Mouse (Mus musculus) heart, postnatal 25 days (tissue): ENCODE results near the gene Rfc5. TPM values are rescaled to one million over a fixed set of nuclear protein-coding genes. Genes with fewer than 3 reads are reported as not detected.
A peak's percentile ranks its signal among the peaks of the same experiment; 100 is the strongest.
"Not testable (repeated sequence)": the region's sequence is repeated elsewhere in the genome, so short reads cannot be mapped to it uniquely, and the experiment has no call there.

ENCODE experiments used
- DNase-seq: peaks from one replicate; pipeline ENCODE4 v3.0.0; 2022; ENCODE audit warnings: low spot score
- intact Hi-C: fragments of 180-260 bp; cut with DNase I; formaldehyde crosslinking; loops from one replicate; pipeline ENCODE4 v1.15.1; 2025
- total RNA-seq, 2 experiments: library from RNA; stranded (reverse); gene quantifications; 2 replicates each; pipeline ENCODE4 v1.2.3; 2021

The Rfc5 gene
- total RNA-seq, 2 experiments from 2014 or later = 2.9 to 6.0 TPM

DNA sequence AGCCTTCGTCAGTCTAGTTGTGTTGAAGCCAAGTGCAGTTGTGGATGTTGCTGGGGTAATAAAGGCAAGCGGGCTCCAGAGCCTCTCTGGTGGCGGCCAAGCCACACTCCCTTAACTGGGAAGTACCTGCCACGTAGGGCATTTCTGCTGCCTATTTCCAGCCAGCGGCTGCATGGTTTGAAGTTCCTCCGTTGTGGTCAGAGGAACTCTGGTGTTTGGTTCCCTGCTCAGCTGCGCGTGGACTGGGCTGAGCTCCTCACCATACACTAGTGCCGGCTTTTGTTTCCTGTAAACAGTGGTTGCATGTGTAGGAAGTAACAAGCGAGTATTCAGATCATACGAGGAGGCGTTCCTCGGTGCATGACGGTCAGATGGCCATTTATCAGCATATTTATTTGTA, 11.1 kb downstream of the Rfc5 start:
- not testable (repeated sequence) for DNase-seq

DNA sequence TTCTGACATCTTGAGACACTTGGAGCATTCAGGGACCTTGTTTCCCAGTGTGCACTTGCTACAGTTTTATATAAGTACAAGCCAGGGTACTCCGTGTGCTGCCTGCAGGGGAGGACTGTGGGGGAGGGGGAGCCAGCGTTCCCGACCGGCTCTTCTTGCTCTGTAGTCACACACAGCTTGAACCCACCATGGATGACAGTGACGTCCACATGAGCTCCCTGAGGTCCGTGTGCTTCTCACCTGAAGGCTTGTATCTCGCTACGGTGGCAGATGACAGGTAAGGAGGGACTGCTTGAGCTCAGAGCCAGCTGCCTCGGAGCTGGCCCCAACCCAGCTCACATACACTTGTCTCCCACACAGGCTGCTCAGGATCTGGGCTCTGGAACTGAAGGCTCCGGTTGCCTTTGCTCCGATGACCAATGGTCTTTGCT, 12.5 kb downstream of the Rfc5 start:
- intact Hi-C loops = no loop called here
- DNase-seq = no peak

More for the DNA sequence above, 11.1 kb downstream of the Rfc5 start:
- intact Hi-C loops = not testable (repeated sequence)

DNA sequence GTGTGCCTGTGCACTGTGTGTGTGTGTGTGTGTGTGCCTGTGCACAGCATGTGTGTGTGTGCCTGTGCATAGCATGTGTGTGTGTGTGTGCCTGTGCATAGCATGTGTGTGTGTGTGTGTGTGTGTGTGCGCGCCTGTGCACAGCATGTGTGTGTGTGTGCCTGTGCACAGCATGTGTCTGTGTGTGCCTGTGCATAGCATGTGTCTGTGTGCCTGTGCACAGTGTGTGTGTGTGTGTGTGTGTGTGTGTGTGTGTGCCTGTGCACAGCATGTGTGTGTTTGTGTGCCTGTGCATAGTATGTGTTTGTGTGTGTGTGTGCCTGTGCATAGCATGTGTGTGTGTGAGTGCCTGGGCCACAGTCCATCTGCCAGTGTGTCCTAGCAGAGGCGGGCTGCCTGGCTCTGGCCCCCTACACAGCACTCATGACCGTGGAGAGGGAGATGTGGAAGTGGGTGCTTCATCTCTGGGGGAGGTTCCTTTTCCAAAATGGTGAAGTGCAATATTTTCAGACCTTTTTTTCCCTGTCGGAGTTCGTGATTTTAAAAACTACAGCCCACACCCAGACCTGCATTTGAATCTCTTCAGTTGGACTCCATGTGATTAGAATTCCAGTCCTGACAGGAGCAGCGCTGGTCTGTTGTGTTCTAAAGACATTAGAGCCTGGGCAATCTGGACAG, 14.3 kb downstream of the Rfc5 start:
- no peak for DNase-seq
- intact Hi-C loops = no loop called here

DNA sequence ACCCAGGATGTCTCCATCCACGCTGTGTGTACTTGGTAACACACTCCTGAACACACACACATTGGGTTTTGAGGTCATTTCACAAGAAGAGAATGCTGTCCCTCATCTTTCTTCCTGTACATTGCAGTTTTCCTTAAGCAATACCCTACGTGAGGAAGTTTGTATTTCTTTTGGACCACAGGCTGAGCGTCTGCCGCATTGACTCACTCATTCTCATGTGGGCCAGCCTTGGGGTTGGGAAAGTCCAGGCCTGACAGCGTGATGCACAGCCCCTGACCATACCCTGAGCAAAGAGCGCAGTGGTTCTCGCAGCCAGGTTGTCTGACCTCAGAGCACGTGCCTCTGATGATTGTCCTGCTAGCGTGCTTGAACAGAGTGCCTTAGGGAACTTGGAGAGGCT, 15.4 kb downstream of the Rfc5 start:
- no peak for DNase-seq
- intact Hi-C loops = no loop called here

DNA sequence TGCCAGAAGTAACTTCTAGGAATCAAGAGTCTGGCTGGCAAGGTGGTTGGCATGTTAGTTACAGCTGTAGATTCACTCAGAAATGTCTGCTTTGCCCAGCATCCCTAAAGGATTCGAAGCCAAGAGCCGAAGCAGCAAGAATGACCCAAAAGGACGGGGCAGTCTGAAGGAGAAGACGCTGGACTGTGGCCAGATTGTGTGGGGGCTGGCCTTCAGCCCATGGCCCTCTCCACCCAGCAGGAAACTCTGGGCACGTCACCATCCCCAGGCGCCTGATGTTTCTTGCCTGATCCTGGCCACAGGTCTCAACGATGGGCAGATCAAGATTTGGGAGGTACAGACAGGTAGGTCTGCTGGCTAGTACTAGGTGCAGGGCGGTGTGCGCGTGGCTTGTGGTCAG, 18.3 kb downstream of the Rfc5 start:
- no peak for DNase-seq
- intact Hi-C loops = no loop called here

DNA sequence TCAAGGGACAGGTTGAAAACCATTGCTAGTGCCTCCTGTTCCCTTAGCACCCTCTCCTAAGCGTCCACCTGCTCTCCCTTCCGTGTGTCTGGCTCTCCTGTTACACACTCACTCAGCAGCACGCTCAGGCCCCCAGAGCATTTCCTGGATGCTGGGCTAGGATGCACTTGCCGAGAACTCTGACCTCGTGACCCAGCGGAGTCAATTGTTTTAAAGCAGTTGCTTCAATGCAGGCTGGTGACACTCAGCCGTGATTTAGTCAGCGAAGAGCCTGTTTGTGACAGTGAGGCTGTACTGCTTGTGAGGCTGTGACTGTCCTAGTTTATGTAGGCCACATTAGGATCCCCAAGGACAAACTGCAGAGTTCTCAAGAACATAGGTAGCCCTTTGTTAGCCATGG, 21.6 kb downstream of the Rfc5 start:
- DNase-seq = no peak
- intact Hi-C loops = no loop called here

- intact Hi-C loops = no loop called here
- no peak for DNase-seq
Measured at GRCm38 (mm10) chr5:117365904-117366561, 22.8 kb downstream of the Rfc5 start.

DNA sequence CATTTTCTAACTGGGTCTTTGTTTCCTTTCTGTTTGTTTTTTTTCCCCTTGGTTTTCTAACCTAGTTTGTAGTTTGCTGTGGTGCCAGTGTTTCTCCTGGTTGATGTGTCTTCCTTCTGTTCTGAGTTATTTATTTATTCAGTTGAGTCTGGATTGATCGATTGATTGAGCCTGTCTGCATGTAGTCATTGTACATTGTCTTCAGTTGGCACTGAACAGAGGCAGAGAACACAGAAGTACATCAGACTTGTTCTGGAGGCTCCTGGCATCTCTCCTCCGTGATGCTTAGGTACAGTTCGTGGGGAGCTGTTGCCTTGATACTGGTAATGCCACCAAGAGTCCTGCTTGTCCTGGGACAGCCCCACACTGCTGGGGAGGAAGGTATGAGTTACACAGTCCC, 24.0 kb downstream of the Rfc5 start:
- DNase-seq = no peak
- intact Hi-C loops = no loop called here

GRCm38 (mm10) chr5:117363066-117363782, 25.6 kb downstream of the Rfc5 start:
- intact Hi-C loops = no loop called here
- no peak for DNase-seq

- DNase-seq = no peak
- intact Hi-C loops = no loop called here
Measured at GRCm38 (mm10) chr5:117361590-117361989, 27.3 kb downstream of the Rfc5 start.

DNA sequence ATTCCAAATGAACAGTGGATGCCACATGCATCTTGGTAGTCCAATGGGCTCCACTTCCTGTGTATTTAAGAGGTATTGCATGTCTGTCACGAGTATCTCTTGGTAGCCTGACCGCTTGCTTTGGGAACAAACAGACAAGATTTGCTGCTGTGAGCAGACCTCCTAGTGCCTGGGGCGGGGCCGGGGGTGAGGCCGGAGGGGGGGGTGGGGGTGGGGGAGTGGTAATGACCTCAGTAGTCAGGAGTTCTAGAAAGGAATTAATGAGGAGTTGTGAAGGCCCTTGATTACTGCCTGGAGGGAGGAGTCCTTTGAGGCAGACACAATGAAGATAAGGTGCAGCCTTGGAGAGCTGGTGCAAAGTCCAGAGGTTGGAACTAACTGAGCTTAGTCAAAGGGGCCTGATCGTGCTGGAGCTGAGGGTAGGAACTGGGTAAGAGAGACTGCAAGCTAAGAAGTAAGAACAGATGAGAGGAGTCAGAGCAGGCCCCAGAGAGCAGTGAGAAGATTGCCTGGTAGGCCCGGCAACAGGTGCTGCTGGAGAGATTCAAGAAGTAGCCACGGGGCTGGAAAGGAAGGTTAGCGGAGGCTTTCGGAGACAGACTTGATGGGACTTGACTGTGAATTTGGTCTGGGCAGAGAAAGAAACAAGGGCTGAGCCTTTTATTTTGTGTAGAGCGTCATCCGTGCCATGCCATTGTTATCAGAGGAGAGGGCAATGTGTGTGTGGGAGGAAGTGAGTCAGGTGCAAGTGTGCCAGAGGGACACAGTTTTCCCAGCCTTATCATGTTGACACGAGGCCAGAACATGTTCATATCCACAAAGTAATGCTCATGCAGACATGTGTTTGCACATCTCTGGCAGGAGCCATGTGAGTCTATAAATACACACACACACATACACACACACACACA, 28.0 kb downstream of the Rfc5 start:
- no peak for DNase-seq

GRCm38 (mm10) chr5:117360228-117360515, 28.7 kb downstream of the Rfc5 start:
- intact Hi-C loops = no loop called here
- DNase-seq = no peak

More for the DNA sequence above, 28.0 kb downstream of the Rfc5 start:
- intact Hi-C loops = no loop called here

- intact Hi-C loops = no loop called here
- DNase-seq = no peak
Measured at GRCm38 (mm10) chr5:117359497-117360227, 29.2 kb downstream of the Rfc5 start.

DNA sequence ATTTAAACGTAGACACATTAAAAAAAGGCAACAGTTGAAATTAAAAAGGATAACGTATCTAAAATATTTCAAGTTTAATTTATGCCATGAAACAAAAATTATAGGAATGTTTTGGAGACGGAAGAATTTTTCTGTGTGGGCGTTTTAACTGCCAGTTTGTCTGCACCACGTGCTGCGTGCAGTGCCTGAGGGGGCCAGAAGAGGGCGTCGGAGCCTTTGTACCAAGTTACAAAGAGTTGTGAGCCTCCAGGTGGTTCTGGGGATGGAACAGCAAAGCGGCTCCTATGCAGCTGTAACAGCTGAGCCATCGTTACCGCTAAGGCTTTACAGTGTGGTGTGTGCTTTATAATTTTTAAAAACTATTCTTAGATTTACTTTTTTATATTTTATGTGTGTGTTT, 30.1 kb downstream of the Rfc5 start:
- intact Hi-C loops = no loop called here
- no peak for DNase-seq

DNA sequence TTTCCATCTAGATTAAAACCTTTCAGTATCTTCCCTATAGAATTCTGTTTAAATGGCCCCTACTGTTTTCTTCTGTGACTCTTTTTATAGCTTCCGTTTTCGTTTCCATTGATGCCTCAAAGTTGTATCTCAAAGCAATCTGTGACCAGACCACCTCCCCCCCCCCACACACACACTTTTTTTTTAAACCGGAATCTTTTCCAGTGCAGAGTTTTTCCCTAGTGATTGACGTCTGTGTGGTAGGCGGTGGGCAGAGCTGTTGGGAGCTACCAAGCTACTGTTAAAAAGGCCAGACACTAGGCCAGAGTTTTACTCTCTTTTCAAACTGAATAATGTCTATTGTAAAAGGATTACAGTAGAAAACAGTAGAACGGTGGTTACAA, 30.6 kb downstream of the Rfc5 start:
- intact Hi-C loops = no loop called here
- no peak for DNase-seq

GRCm38 (mm10) chr5:117357478-117358247, 31.2 kb downstream of the Rfc5 start:
- intact Hi-C loops = loop anchor here (2.0 kb wide), 1 partner anchor 39 kb away; the partner anchor contains the start of gene Vsig10
- DNase-seq = peak; percentile 49

DNA sequence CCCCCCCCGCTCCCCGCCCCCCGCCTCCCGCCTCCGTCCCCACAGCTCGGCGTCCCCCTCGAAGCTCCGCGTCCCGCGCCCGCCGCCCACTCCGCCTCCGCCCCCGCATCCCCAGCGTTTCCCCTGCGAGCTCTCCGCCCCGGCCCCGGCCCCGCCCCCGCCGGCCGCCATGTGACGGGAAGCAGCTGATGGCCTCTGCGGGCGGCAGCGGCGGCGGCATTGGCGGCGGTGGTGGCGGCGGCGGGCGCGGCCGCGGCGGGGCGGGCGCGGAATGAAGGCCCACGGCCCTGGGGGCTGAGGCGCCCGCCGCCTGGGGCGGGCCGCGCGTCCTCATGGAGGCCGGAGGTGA, 31.7 kb downstream of the Rfc5 start, which contains the start of gene Wsb2:
Gene Wsb2 (plus strand): TSS at position 176 of the 349 bp plus-strand sequence.
- intact Hi-C loops = loop anchor here (2.0 kb wide), 1 partner anchor 38 kb away; the partner anchor contains the start of gene Vsig10
- peak; percentile 77 for DNase-seq

DNA sequence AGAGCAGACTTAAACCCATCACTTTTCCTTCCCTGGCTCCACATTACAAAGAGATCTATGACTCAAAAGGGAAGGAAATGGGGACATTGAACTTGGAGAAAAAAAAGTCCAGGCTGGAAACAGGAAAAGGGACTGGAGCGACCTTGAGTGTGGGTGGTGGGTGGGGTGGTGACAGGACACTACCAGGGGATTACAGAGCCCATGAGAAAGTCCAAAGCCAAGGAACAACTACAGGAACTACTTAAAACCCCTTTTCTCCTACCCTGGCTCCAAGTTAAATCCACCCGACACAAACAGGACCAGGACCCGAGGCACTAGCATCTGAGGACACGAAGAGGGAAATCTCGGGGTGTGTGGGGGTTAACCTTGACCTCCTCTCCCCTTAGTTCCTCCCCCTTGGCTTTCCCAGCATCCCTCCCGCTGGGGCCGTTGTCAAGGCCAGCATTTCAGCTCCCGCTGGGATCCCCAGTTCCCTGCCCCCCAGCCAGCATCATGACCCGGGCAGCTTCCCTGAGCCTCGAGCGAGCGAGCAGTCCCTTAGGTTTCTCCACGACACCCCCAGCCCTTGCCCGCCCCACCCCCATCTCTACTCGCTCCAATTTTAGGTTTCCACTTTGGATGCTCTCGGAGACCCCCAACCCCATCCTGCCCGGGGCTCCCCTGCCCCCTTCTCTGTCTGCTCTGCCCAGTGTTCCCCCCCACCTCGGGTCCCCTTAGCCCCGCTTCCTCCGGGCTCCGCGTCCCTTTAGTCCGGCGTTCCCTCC, 32.3 kb downstream of the Rfc5 start:
- intact Hi-C loops = loop anchor here (2.0 kb wide), 1 partner anchor 38 kb away; the partner anchor contains the start of gene Vsig10
- DNase-seq = peak; percentile 53
